Mouse (Mus musculus) frontal cortex, postnatal 36 days (tissue): ENCODE measurements at regions not wholly inside any gene's neighbourhood (a gene's known extent, or its start where the extent isn't known, plus 50 kb on each side); places are given as distances from the start of the nearest gene placed in this dataset.

Source experiments
- DNase-seq, 2 experiments: peaks; one replicate each; pipeline ENCODE4 v3.0.0; 2022; ENCODE audit warnings: low spot score in 2 of 2

GRCm38 (mm10) chr4:83915871-83916270 is 390.5 kb downstream of the Ccdc171 start:
- no peak for DNase-seq

GRCm38 (mm10) chr4:83917009-83917408 is 391.7 kb downstream of the Ccdc171 start:
- no peak for DNase-seq

DNA sequence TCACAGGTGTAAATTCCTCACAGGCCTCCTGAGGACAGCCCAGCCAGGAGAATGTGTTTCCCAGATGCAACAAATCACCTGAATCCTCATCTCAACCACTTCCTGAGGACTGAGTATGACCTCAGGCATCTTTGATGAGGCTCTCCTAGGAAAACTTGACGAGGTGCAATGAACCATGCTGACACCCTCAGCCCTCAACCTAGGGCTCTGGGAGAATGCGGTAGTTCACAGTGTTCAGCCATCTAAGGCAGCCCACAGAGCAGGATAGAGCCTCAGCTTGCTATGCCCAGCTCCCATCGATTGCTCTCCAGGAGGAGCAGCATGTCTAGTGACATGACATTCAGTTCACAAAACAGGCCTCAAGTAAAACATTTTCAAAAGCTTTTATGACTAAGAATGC is 392.7 kb downstream of the Ccdc171 start:
- DNase-seq = no peak

GRCm38 (mm10) chr4:83919041-83919440 is 393.7 kb downstream of the Ccdc171 start:
- DNase-seq = no peak

GRCm38 (mm10) chr4:83925118-83925842 is 399.9 kb downstream of the Ccdc171 start:
- no peak for DNase-seq

- no peak for DNase-seq
These were observed 400.9 kb downstream of the Ccdc171 start for GRCm38 (mm10) chr4:83926195-83926731.

- no peak for DNase-seq
These were observed 406.7 kb downstream of the Ccdc171 start for GRCm38 (mm10) chr4:83931897-83932654.

GRCm38 (mm10) chr4:83941693-83942092 is 416.3 kb downstream of the Ccdc171 start:
- DNase-seq = no peak

DNA sequence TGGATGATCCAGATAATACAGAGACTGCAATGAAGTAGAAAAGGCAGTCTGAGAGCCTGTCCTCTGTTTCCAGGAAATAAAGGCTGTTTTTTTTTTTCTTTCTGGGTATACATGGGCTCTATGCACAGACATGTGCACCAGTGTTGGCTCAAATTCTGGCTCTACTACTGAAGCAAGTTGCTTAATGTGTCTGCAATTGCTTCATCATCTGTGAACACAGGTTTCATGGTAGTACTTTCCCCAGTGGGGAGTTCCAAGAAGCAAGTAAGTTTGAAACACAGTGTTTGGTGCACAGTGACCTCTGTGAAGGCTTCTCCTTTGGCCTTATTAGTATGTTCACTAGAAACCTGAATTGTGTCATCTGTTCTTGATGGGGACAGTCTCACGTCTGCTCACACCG is 424.3 kb downstream of the Ccdc171 start:
- no peak for DNase-seq

- DNase-seq = no peak
These were observed 425.6 kb downstream of the Ccdc171 start for GRCm38 (mm10) chr4:83950809-83951409.

GRCm38 (mm10) chr4:83956252-83956904 is 431.0 kb downstream of the Ccdc171 start:
- DNase-seq = no peak

- no peak for DNase-seq
These were observed 431.9 kb downstream of the Ccdc171 start for GRCm38 (mm10) chr4:83957217-83957692.

- peak; percentile 19 to 51 for DNase-seq
These were observed 441.6 kb downstream of the Ccdc171 start for GRCm38 (mm10) chr4:83966898-83967297.

DNA sequence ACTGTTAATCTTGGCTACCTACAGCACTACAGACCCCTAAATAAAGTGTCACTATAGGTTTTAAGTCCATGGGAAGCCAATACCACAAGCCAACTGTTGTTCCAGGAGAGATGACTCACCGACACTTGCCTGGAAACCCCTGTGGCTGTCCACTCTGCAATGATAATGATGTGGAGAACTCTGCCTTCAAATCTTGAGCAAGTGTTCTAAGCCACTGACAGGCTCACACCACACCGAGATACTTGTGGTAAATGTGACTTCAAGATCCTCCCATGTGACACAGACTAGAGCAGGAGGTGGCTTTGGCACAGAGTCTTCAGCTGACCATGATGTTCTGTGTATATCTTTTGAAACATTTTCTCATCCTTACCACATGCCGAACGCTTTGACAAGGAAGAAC is 447.8 kb downstream of the Ccdc171 start:
- DNase-seq = no peak

DNA sequence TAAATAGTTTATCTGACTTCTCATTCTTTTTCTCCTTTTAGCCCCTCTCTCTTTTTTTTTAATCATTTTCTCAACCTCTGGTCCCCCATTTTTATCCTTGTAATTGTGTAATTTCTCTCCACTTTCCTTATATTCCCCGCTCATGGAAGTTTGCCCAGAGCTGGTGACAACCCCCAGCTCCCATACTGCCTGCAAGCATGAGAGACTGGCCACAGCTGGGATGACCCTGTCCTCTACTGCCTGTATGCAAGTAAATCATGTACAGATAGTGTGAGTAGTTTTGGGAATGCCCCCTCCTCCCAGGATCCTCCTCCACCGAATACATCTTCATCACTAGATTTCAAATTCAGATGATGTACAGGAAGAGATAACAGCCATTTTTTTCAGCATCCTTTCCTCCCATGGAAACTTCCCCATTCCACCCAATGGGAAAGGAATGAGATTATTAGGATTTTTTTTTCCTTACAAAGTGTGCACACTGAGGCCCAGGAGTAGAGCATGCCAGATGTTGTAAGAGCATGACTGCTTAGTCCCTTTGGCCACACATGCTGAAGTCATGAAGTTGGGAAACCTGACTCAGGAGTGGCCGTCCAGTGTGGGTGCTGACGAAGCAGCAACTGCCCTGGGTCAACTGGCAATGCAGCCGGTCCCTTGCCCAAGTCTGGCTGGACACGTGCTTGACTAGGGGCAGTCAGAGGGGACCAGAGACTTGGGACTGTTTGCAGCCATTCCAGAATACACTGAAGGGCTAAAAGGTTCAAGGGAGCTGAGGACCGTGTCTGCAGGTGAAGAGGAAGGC is 449.1 kb downstream of the Ccdc171 start:
- DNase-seq = no peak

DNA sequence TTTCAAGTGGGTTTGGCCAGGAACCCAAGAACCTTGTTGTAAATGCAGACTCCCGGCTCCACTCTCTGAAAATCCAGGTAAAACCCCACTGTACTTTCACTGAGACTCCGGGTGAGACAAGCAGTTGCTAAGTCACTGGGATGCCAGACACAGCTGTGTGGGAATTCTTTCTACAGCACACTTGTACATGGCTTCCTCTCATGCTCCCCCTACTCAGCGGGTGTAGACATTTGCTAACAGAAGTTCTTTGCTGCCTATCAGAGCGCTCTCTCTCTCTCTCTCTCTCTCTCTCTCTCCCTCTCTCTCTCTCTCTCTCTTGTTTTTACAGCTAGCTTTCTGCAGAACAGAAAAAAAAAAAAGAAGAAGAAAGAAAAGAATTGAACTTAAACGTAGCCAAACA is 450.2 kb downstream of the Ccdc171 start:
- DNase-seq = no peak

DNA sequence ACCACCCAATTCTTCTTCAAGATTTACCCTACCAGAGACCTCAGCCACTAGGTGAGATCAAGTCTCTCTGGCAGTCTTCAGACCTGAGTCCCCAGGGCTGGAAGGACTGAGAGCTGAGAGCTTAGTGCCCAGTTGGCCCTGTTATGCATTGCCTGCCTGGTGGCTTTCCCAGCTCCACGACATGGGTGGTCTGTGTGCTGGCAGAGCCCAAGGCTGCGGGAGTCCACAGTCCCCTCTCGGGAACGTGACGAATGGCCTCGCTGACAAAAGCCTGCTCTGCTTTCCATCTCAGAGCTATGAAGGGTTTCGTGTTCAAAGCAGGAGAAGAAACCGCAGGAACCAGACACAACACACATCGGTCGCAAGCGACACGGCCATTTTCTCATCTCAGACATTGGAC is 450.7 kb downstream of the Ccdc171 start:
- DNase-seq = no peak

DNA sequence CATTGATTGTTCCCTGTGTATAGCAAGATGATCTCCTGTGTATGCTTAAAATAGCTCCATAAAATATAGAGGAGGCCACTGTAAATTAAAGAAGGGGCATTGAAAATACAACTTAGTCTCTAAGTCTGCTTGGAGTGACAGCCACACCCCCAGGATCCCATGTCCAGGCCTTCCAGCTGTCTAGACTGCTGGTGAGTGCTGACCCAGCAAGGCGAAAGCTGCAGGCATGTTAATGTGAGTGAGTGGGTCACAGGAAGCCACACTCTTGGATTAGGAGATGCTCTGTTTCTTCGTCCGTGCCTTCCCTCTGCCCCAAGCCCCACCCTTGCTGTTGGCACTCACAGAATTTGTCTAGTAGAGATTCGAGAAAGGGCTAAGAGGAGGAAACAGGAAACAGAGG is 453.7 kb downstream of the Ccdc171 start:
- DNase-seq = no peak

- peak; percentile 11 to 34 for DNase-seq
These were observed 459.5 kb downstream of the Ccdc171 start for GRCm38 (mm10) chr4:83984671-83985391.

DNA sequence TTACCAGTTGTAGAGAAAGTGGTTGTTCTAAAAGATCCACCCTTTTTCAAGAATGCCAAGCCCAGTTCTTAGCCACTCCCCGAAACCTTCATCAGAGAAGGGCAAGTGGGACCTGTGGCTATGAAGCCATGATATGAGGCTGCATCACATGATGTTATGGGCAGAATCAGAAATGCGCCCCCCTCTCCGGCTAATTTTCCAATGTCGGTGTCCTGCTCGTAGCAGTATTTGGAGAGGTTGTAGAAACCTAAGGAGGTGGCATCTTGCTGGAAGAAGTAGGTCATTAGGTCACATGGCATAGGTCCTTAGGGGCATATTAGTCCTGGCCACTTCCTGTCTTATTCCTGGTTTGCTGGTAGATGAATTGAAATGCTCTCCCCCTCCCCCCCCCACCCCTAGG is 460.1 kb downstream of the Ccdc171 start:
- DNase-seq = no peak
